In genomic region chr3:142348816-142349631, GRCm38 (mm10) we compare ENCODE assay signal across 16 mouse cellular contexts. TPM values are rescaled to one million over a fixed set of nuclear protein-coding genes. Genes with fewer than 3 reads are reported as not detected.
A peak's percentile ranks its signal among the peaks of the same experiment; 100 is the strongest.
DNase-seq lines count a peak whose midpoint lies in the region; ATAC-seq and TF ChIP-seq lines count a peak whose summit lies in the region.
"Had no signal": no experiment of that assay in that cellular context is flagged by ENCODE, and none has a peak within 500 bp of the region (broad histone marks: within the 10 kb centered on the region; RNA-seq: fewer than 3 reads in every experiment).

No protein-coding gene starts in this region.

- 34% methylated on average over 5 of the region's 5 CpGs for WGBS in liver, adult 2 months
- 81% methylated on average over 5 of the region's 5 CpGs for WGBS in liver, embryonic 11.5 days
- WGBS in forebrain, embryonic 13.5 days: 70% methylated on average over 5 of the region's 5 CpGs
- 69% methylated on average over 5 of the region's 5 CpGs for WGBS in forebrain, postnatal 0 days

- H3K4me3 ChIP-seq in liver, adult 2 months (ENCODE audit: insufficient read depth, low read depth, low read length): no peak overlapping the region
- no peak overlapping the region for H3K4me3 ChIP-seq in liver, embryonic 11.5 days (ENCODE audit: low read depth, low read length)
- no peak overlapping the region for H3K4me3 ChIP-seq in forebrain, embryonic 13.5 days
- no peak overlapping the region for H3K4me3 ChIP-seq in forebrain, postnatal 0 days (ENCODE audit: low read depth, low read length)
- H3K4me3 ChIP-seq: limb, embryonic 13.5 days had no signal

- no peaks in the 10 kb centered on the region for H3K27me3 ChIP-seq in liver, adult 2 months (ENCODE audit: control insufficient read depth, insufficient read depth, low read length)
- no peaks in the 10 kb centered on the region for H3K27me3 ChIP-seq in liver, embryonic 11.5 days (replicated peaks; ENCODE audit: control insufficient read depth, insufficient read depth, low read length)
- H3K27me3 ChIP-seq in forebrain, embryonic 13.5 days: no peaks in the 10 kb centered on the region
- H3K27me3 ChIP-seq in forebrain, postnatal 0 days (ENCODE audit: insufficient read depth, low read length): no peaks in the 10 kb centered on the region

- peak overlapping the region; percentile 33; the same call in 1 of the 2 replicates for H3K9ac ChIP-seq in liver, adult 2 months (ENCODE audit: low read depth, low read length)
- H3K9ac ChIP-seq in liver, embryonic 11.5 days (ENCODE audit: low read depth, low read length): no peak overlapping the region
- no peak overlapping the region for H3K9ac ChIP-seq in forebrain, embryonic 13.5 days
- H3K9ac ChIP-seq in forebrain, postnatal 0 days: no peak overlapping the region
- H3K9ac ChIP-seq: limb, embryonic 13.5 days had no signal

- peak overlapping the region; percentile 98 for H3K27ac ChIP-seq in liver, adult 2 months (replicated peaks; ENCODE audit: insufficient read depth, low read depth, low read length)
- H3K27ac ChIP-seq in liver, embryonic 11.5 days (ENCODE audit: low read depth, low read length): peak overlapping the region; percentile 72
- H3K27ac ChIP-seq in forebrain, embryonic 13.5 days: no peak overlapping the region
- no peak overlapping the region for H3K27ac ChIP-seq in forebrain, postnatal 0 days (ENCODE audit: low read depth, low read length)
- H3K27ac ChIP-seq: limb, embryonic 13.5 days; macrophage had no signal

- H3K4me2 ChIP-seq in liver, embryonic 11.5 days: no peak overlapping the region
- H3K4me2 ChIP-seq in forebrain, embryonic 13.5 days: no peak overlapping the region
- H3K4me2 ChIP-seq in forebrain, postnatal 0 days (ENCODE audit: low read depth): no peak overlapping the region
- H3K4me2 ChIP-seq: heart, embryonic 11.5 days; limb, embryonic 13.5 days had no signal

- no peak for TF ChIP-seq POLR2A in liver, adult 2 months (IDR thresholded peaks at IDR 0.05; ENCODE audit: extremely low read depth, insufficient read depth, low read length)

- no peaks in the 10 kb centered on the region for H3K9me3 ChIP-seq in liver, embryonic 11.5 days (ENCODE audit: control insufficient read depth, low read length)
- H3K9me3 ChIP-seq in forebrain, embryonic 13.5 days (replicated peaks): 0 out of 2 replicates have a peak, but pooled peaks cover 6% of the 10 kb centered on the region
- H3K9me3 ChIP-seq in forebrain, postnatal 0 days (ENCODE audit: low read length): no peaks in the 10 kb centered on the region

- 0 out of 2 replicates have a peak, but pooled peaks have one; percentile 45 for ATAC-seq in liver, embryonic 11.5 days (replicated peaks; ENCODE audit: low FRiP score)
- ATAC-seq in frontal cortex, adult (ENCODE audit: low TSS enrichment): no peak
- ATAC-seq in forebrain, embryonic 13.5 days: no peak
- ATAC-seq in forebrain, postnatal 0 days: no peak

- H3K79me2 ChIP-seq in liver, adult 2 months (ENCODE audit: control insufficient read depth, insufficient read depth, low read length): peaks cover 4% of the 10 kb centered on the region; the same call in 1 of the 2 replicates

- H3K36me3 ChIP-seq in liver, adult 2 months (ENCODE audit: control insufficient read depth, insufficient read depth, low read length): peaks cover 6% of the 10 kb centered on the region; the same call in 1 of the 2 replicates
- peaks cover 10% of the 10 kb centered on the region for H3K36me3 ChIP-seq in liver, embryonic 11.5 days (ENCODE audit: control insufficient read depth, insufficient read depth, low read length)
- 0 out of 2 replicates have a peak, but pooled peaks cover 5% of the 10 kb centered on the region for H3K36me3 ChIP-seq in forebrain, embryonic 13.5 days (ENCODE audit: poor library complexity, severe bottlenecking)
- H3K36me3 ChIP-seq in forebrain, postnatal 0 days (ENCODE audit: insufficient read depth): no peaks in the 10 kb centered on the region
- H3K36me3 ChIP-seq: limb, embryonic 13.5 days had no signal

- no peak for TF ChIP-seq CTCF in liver, adult 2 months (IDR thresholded peaks at IDR 0.05; ENCODE audit: low read depth, low read length)
- TF ChIP-seq CTCF in forebrain, postnatal 0 days (IDR thresholded peaks at IDR 0.05; ENCODE audit: low read depth): no peak

- peak; percentile 96 for DNase-seq in liver, adult 2 months (ENCODE audit: extremely low read depth, low read depth, low spot score)
- DNase-seq in liver: no peak
- DNase-seq in kidney, adult 18-20 months: peak; percentile 48
- DNase-seq in liver, embryonic 11.5 days (ENCODE audit: low spot score): no peak
- peak; percentile 82 for DNase-seq in yolk sac, embryonic 10.5 days (ENCODE audit: low spot score)
- DNase-seq in forebrain, postnatal 0 days: no peak
- DNase-seq: adrenal gland, postnatal 14 days; B cell, adult 2 months; layer of hippocampus, adult 9-11 months; right cerebral cortex, postnatal 4 days; thymus, adult 18-20 months had no signal

- H3K4me1 ChIP-seq in liver, adult 2 months (ENCODE audit: control insufficient read depth, insufficient read depth, low read length): peaks cover 24% of the 10 kb centered on the region
- H3K4me1 ChIP-seq in liver, embryonic 11.5 days (replicated peaks; ENCODE audit: control insufficient read depth, insufficient read depth, low read length): no peaks in the 10 kb centered on the region
- no peaks in the 10 kb centered on the region for H3K4me1 ChIP-seq in forebrain, embryonic 13.5 days
- H3K4me1 ChIP-seq in forebrain, postnatal 0 days (ENCODE audit: insufficient read depth): no peaks in the 10 kb centered on the region

RNA-seq across cellular contexts. Expression of gene Pdlim5, which starts 46.5 kb away (rescaled TPM):
- 31.4 and 33.6 TPM in 2 replicates for total RNA-seq in liver, adult 2 months (2014; rRNA removed)
- polyA plus RNA-seq in liver, adult 2 months (2012; rRNA removed): 42.6 and 45.8 TPM in 2 replicates
- 26.6 and 29.1 TPM in 2 replicates for polyA plus RNA-seq in liver, embryonic 11.5 days (2014; fragmentation: Nextera tagmentation; extraction: Ambion mirVana)
- 8.7 and 10.7 TPM in 2 replicates for polyA plus RNA-seq in forebrain, embryonic 13.5 days (2015; fragmentation: Nextera tagmentation; extraction: Ambion mirVana)
- total RNA-seq in forebrain, postnatal 0 days (2014; rRNA removed): 15.9 and 20.1 TPM in 2 replicates
- 7.4 and 12.2 TPM in 2 replicates for polyA plus RNA-seq in forebrain, postnatal 0 days (2015; fragmentation: Nextera tagmentation; extraction: Ambion mirVana)

Comparison
In these comparisons a context has a peak if more than half of its experiments do, and no peak if none do; other contexts are left out.
1. DNase-seq: peak in liver, adult 2 months (single experiment), kidney, adult 18-20 months (single experiment) and yolk sac, embryonic 10.5 days (single experiment); none in liver (single experiment), liver, embryonic 11.5 days (single experiment) and forebrain, postnatal 0 days (single experiment).
2. H3K27ac ChIP-seq: peak in liver, adult 2 months (single experiment) and liver, embryonic 11.5 days (single experiment); none in forebrain, embryonic 13.5 days (single experiment) and forebrain, postnatal 0 days (single experiment).